Mouse (Mus musculus) liver, embryonic 14.5 days (tissue): ENCODE measurements around the gene Ccnjl.

Experiments
- CTCF ChIP-seq: IDR thresholded peaks from 2 replicates; pipeline ENCODE4 v1.5.1; 2016; ENCODE audit warnings: antibody characterized with exemption, low read depth, control low read depth
- EP300 ChIP-seq: IDR thresholded peaks from 2 replicates; pipeline ENCODE4 v1.6.1; 2016; ENCODE audit warnings: antibody characterized with exemption, low read depth

DNA sequence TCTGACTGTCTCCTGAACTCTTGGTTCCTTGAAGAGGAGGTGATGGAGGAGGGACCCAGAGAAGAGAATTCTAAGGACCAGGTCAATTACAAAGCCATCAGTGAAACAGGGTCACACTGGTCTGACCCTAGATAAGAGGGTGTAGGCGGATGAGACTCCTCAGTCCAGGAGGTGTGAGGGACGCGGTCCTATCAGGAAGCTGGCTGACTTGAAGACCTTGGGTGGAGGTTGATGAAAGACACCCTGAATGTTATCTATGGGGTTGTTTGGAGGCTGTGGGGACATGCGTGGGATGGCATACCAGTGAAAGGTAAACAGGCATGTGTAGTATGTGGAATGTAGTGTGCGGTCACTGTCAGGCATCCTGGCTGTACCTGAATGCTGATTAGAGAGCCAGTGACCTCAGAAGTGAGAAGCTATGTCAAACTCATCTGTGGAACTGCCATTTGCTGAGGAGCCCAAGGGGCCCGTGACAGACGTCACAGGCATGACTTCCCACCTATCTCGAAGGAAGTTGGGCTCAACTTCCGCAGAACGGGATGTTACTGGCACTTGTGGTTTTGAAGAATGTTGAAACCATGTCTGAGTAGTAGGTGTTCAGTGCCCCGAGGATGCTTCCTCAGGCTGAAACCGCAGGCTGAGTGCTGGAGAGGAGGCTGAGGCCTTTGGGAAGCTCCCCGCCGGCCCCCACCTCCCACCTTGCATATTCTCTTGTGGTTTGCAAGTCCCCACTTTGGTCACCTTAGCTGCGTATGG, 15.3 kb downstream of the Ccnjl start:
- TF ChIP-seq CTCF (no peak), EP300 (no peak)
